Mouse (Mus musculus) heart, adult 2 months (tissue): ENCODE measurements around the gene Tmem132b. TPM values are rescaled to one million over a fixed set of nuclear protein-coding genes. Genes with fewer than 3 reads are reported as not detected.

Experiments used
- DNase-seq, 2 experiments: peaks; one replicate each; pipeline ENCODE4 v3.0.0; 2021
- H3K27ac ChIP-seq: fragments of 200-600 bp; 2 replicates; pipeline ENCODE4 v1.8.1; 2022
- H3K27me3 ChIP-seq: fragments of 200-500 bp; 2 replicates; pipeline ENCODE4 v1.6.1; 2012; ENCODE audit warnings: mild to moderate bottlenecking, low read length, inconsistent platforms, mixed read lengths; ENCODE audit not compliant: control insufficient read depth, insufficient read depth
- H3K36me3 ChIP-seq: fragments of 200-500 bp; 2 replicates; pipeline ENCODE4 v1.6.1; 2012; ENCODE audit warnings: low read length, inconsistent platforms; ENCODE audit not compliant: control insufficient read depth, insufficient read depth
- H3K4me1 ChIP-seq: fragments of 200-500 bp; 2 replicates; pipeline ENCODE4 v1.6.1; 2011; ENCODE audit warnings: low read length; ENCODE audit not compliant: control insufficient read depth, insufficient read depth
- H3K4me3 ChIP-seq: fragments of 200-600 bp; 2 replicates; pipeline ENCODE4 v1.8.1; 2022
- H3K79me2 ChIP-seq: fragments of 200-500 bp; replicated peaks from 2 replicates; pipeline ENCODE4 v1.6.1; 2012; ENCODE audit warnings: mild to moderate bottlenecking, inconsistent platforms, low read length, moderate library complexity, mixed read lengths; ENCODE audit not compliant: control insufficient read depth, insufficient read depth
- H3K9ac ChIP-seq: fragments of 200-500 bp; 2 replicates; pipeline ENCODE4 v1.6.1; 2012; ENCODE audit warnings: low read depth, mild to moderate bottlenecking, control low read depth, inconsistent platforms, low read length, mixed read lengths
- CTCF ChIP-seq: fragments of 200-600 bp; IDR thresholded peaks from 2 replicates; pipeline ENCODE4 v1.8.1; 2022; ENCODE audit warnings: antibody characterized with exemption, mild to moderate bottlenecking, moderate library complexity
- EP300 ChIP-seq: fragments of 200-500 bp; IDR thresholded peaks from 2 replicates; pipeline ENCODE4 v1.6.1; 2011; ENCODE audit warnings: low read depth, low read length, control low read depth; ENCODE audit not compliant: insufficient read depth
- POLR2A ChIP-seq: fragments of 200-500 bp; IDR thresholded peaks from 2 replicates; pipeline ENCODE4 v1.6.1; 2011; ENCODE audit warnings: mild to moderate bottlenecking, low read depth, low read length, control low read depth; ENCODE audit not compliant: insufficient read depth
- WGBS: fragments of 180-500 bp; shearing (Covaris S2); methylation state at CpG from one replicate; pipeline ENCODE4 v1.1.7; 2018; 5-methylcytosine and 5-hydroxymethylcytosine counted together
- intact Hi-C: fragments of 180-260 bp; cut with DNase I; formaldehyde crosslinking; loops from one replicate; pipeline ENCODE4 v1.15.1; 2025
- polyA plus RNA-seq: library from polyadenylated mRNA; depleted of rRNA; stranded (reverse); fragments of >200 nt; gene quantifications from 2 replicates; pipeline ENCODE4 v1.2.3, GENCODE M21; 2012
- total RNA-seq, 2 experiments: library from RNA; stranded (reverse); gene quantifications; 2 replicates each; pipeline ENCODE4 v1.2.3; 2021

Gene Tmem132b
- total and polyA plus RNA-seq, 3 experiments, result not detected

GRCm38 (mm10) chr5:125588203-125588602 lies 56.6 kb downstream of the Tmem132b start:
- TF ChIP-seq POLR2A (no peak), CTCF (no peak), EP300 (no peak)
- H3K79me2 ChIP-seq, result no peaks in the 10 kb centered on the region
- no peak overlapping the region for H3K9ac ChIP-seq
- no peak overlapping the region for H3K27ac ChIP-seq
- H3K36me3 ChIP-seq, result no peaks in the 10 kb centered on the region
- H3K4me1 ChIP-seq, result no peaks in the 10 kb centered on the region
- 59% methylated on average over 7 of the region's 7 CpGs for WGBS
- intact Hi-C loops, result no loop called here
- no peak for DNase-seq
- no peaks in the 10 kb centered on the region for H3K27me3 ChIP-seq
- H3K4me3 ChIP-seq, result no peak overlapping the region

- Histone ChIP-seq H3K36me3 (no peaks in the 10 kb centered on the region), H3K79me2 (no peaks in the 10 kb centered on the region), H3K4me3 (no peak overlapping the region), H3K4me1 (no peaks in the 10 kb centered on the region), H3K27ac (no peak overlapping the region), H3K9ac (no peak overlapping the region), H3K27me3 (no peaks in the 10 kb centered on the region)
- intact Hi-C loops, result no loop called here
- peak in 1 of 2 experiments; percentile 3 for DNase-seq
- WGBS, result 8% methylated on average over 18 of the region's 18 CpGs
- TF ChIP-seq EP300, result no peak
- TF ChIP-seq CTCF, result no peak
- TF ChIP-seq POLR2A, result no peak
These were observed 57.5 kb downstream of the Tmem132b start for GRCm38 (mm10) chr5:125588876-125589667.

GRCm38 (mm10) chr5:125598056-125598455 lies 66.5 kb downstream of the Tmem132b start:
- Histone ChIP-seq H3K4me1 (no peaks in the 10 kb centered on the region), H3K9ac (no peak overlapping the region), H3K4me3 (no peak overlapping the region), H3K79me2 (no peaks in the 10 kb centered on the region), H3K27me3 (no peaks in the 10 kb centered on the region), H3K27ac (no peak overlapping the region), H3K36me3 (no peaks in the 10 kb centered on the region)
- no peak for DNase-seq
- TF ChIP-seq EP300 (no peak), CTCF (no peak), POLR2A (no peak)
- WGBS, result 75% methylated on average over 10 of the region's 10 CpGs
- intact Hi-C loops, result no loop called here

GRCm38 (mm10) chr5:125607146-125607545 lies 75.6 kb downstream of the Tmem132b start:
- Histone ChIP-seq H3K27me3 (no peaks in the 10 kb centered on the region), H3K4me3 (no peak overlapping the region), H3K79me2 (no peaks in the 10 kb centered on the region), H3K4me1 (no peaks in the 10 kb centered on the region), H3K27ac (no peak overlapping the region), H3K9ac (no peak overlapping the region), H3K36me3 (no peaks in the 10 kb centered on the region)
- WGBS, result 75% methylated on average over 12 of the region's 12 CpGs
- intact Hi-C loops, result no loop called here
- no peak for DNase-seq
- no peak for TF ChIP-seq EP300
- no peak for TF ChIP-seq POLR2A
- TF ChIP-seq CTCF, result no peak

- DNase-seq, result no peak
- no peak overlapping the region for H3K27ac ChIP-seq
- 44% methylated on average over 1 of the region's 1 CpGs for WGBS
- H3K27me3 ChIP-seq, result no peaks in the 10 kb centered on the region
- H3K79me2 ChIP-seq, result no peaks in the 10 kb centered on the region
- TF ChIP-seq CTCF (0 out of 2 replicates have a peak, but pooled peaks have one; percentile 6), POLR2A (no peak)
- no peaks in the 10 kb centered on the region for H3K4me1 ChIP-seq
- no peak overlapping the region for H3K9ac ChIP-seq
- intact Hi-C loops, result no loop called here
- H3K4me3 ChIP-seq, result no peak overlapping the region
- H3K36me3 ChIP-seq, result no peaks in the 10 kb centered on the region
These were observed 78.4 kb downstream of the Tmem132b start for GRCm38 (mm10) chr5:125609968-125610367.

GRCm38 (mm10) chr5:125612460-125612859 lies 80.9 kb downstream of the Tmem132b start:
- intact Hi-C loops, result no loop called here
- Histone ChIP-seq H3K27me3 (no peaks in the 10 kb centered on the region), H3K9ac (no peak overlapping the region), H3K4me1 (no peaks in the 10 kb centered on the region), H3K27ac (no peak overlapping the region), H3K79me2 (no peaks in the 10 kb centered on the region), H3K36me3 (no peaks in the 10 kb centered on the region), H3K4me3 (no peak overlapping the region)
- no peak for DNase-seq
- TF ChIP-seq POLR2A, result no peak
- TF ChIP-seq EP300, result no peak
- 78% methylated on average over 7 of the region's 7 CpGs for WGBS
